Mouse (Mus musculus) limb, embryonic 10.5 days (tissue): Measurements from ENCODE around the gene Gnas. TPM values are rescaled to one million over a fixed set of nuclear protein-coding genes. Genes with fewer than 3 reads are reported as not detected.

Source experiments
- DNase-seq: peaks from one replicate; pipeline ENCODE4 v3.0.0-alpha.2; 2017; ENCODE audit warnings: low spot score
- H3K27ac ChIP-seq: fragments of 300-500 bp; sonication (generic); 2 replicates; pipeline ENCODE4 v1.5.1; 2016; ENCODE audit warnings: mild to moderate bottlenecking
- H3K27me3 ChIP-seq: fragments of 300-500 bp; sonication (generic); 2 replicates; pipeline ENCODE4 v1.6.1; 2016; ENCODE audit warnings: low read depth, mild to moderate bottlenecking; ENCODE audit not compliant: poor library complexity, severe bottlenecking
- H3K36me3 ChIP-seq: fragments of 300-500 bp; sonication (generic); 2 replicates; pipeline ENCODE4 v1.6.1; 2016; ENCODE audit warnings: mild to moderate bottlenecking, moderate library complexity
- H3K4me1 ChIP-seq: fragments of 300-500 bp; sonication (generic); 2 replicates; pipeline ENCODE4 v1.6.1; 2016
- H3K4me3 ChIP-seq: fragments of 300-500 bp; sonication (generic); 2 replicates; pipeline ENCODE4 v1.5.1; 2016; ENCODE audit warnings: mild to moderate bottlenecking, moderate library complexity
- H3K9me3 ChIP-seq: fragments of 300-500 bp; sonication (generic); replicated peaks from 2 replicates; pipeline ENCODE4 v1.6.1; 2016; ENCODE audit warnings: mild to moderate bottlenecking
- WGBS: fragments of 180-500 bp; shearing (Covaris S2); methylation state at CpG from one replicate; pipeline ENCODE4 v1.1.7; 2016; 5-methylcytosine and 5-hydroxymethylcytosine counted together
- microRNA counts: library from miRNA; unstranded; fragments of <30 nt; microRNA quantifications from one replicate; lab custom pipeline; 2017
- microRNA-seq: library from miRNA; unstranded; fragments of <30 nt; microRNA quantifications from one replicate; pipeline ENCODE4, GENCODE M21; 2017
- polyA plus RNA-seq: library from polyadenylated mRNA; unstranded; fragments of >200 nt; fragmentation: Nextera tagmentation; extraction: Ambion mirVana; gene quantifications from 2 replicates; pipeline ENCODE4 v1.2.1, GENCODE M21; 2016

Gnas gene
- polyA plus RNA-seq, 1 experiment from 2014 or later, result 1,269 TPM

- WGBS, result 90% methylated on average over 4 of the region's 4 CpGs
- Histone ChIP-seq H3K4me3 (no peak overlapping the region), H3K9me3 (no peaks in the 10 kb centered on the region), H3K27me3 (no peaks in the 10 kb centered on the region), H3K27ac (no peak overlapping the region), H3K4me1 (no peaks in the 10 kb centered on the region), H3K36me3 (no peaks in the 10 kb centered on the region)
- DNase-seq, result no peak
These were observed 74.4 kb downstream of the Gnas start for GRCm38 (mm10) chr2:174358516-174358915.

- no peaks in the 10 kb centered on the region for H3K36me3 ChIP-seq
- no peak overlapping the region for H3K4me3 ChIP-seq
- no peaks in the 10 kb centered on the region for H3K4me1 ChIP-seq
- whole genome bisulfite sequencing, result 80% methylated on average over 4 of the region's 4 CpGs
- no peaks in the 10 kb centered on the region for H3K27me3 ChIP-seq
- H3K9me3 ChIP-seq, result no peaks in the 10 kb centered on the region
- no peak overlapping the region for H3K27ac ChIP-seq
- no peak for DNase-seq
These were observed 75.5 kb downstream of the Gnas start for GRCm38 (mm10) chr2:174359656-174360055.

GRCm38 (mm10) chr2:174366571-174366970 lies 82.5 kb downstream of the Gnas start:
- no peak overlapping the region for H3K4me3 ChIP-seq
- H3K27ac ChIP-seq, result no peak overlapping the region
- no peak for DNase-seq
- H3K9me3 ChIP-seq, result no peaks in the 10 kb centered on the region
- H3K27me3 ChIP-seq, result no peaks in the 10 kb centered on the region
- no peaks in the 10 kb centered on the region for H3K4me1 ChIP-seq
- 83% methylated on average over 10 of the region's 10 CpGs for WGBS
- H3K36me3 ChIP-seq, result no peaks in the 10 kb centered on the region

GRCm38 (mm10) chr2:174381021-174381420 lies 96.9 kb downstream of the Gnas start:
- 92% methylated on average over 9 of the region's 9 CpGs for WGBS
- Histone ChIP-seq H3K36me3 (no peaks in the 10 kb centered on the region), H3K27me3 (no peaks in the 10 kb centered on the region), H3K4me3 (no peak overlapping the region), H3K9me3 (no peaks in the 10 kb centered on the region), H3K4me1 (no peaks in the 10 kb centered on the region), H3K27ac (no peak overlapping the region)
- no peak for DNase-seq

GRCm38 (mm10) chr2:174391936-174392335 lies 107.8 kb downstream of the Gnas start:
- Histone ChIP-seq H3K4me3 (no peak overlapping the region), H3K36me3 (no peaks in the 10 kb centered on the region), H3K9me3 (no peaks in the 10 kb centered on the region), H3K27ac (no peak overlapping the region), H3K27me3 (no peaks in the 10 kb centered on the region), H3K4me1 (no peaks in the 10 kb centered on the region)
- WGBS, result 89% methylated on average over 3 of the region's 3 CpGs
- no peak for DNase-seq

- no peaks in the 10 kb centered on the region for H3K36me3 ChIP-seq
- no peak overlapping the region for H3K27ac ChIP-seq
- no peak overlapping the region for H3K4me3 ChIP-seq
- WGBS, result 77% methylated on average over 9 of the region's 9 CpGs
- no peaks in the 10 kb centered on the region for H3K9me3 ChIP-seq
- DNase-seq, result no peak
- no peaks in the 10 kb centered on the region for H3K4me1 ChIP-seq
- no peaks in the 10 kb centered on the region for H3K27me3 ChIP-seq
These were observed 108.4 kb downstream of the Gnas start for GRCm38 (mm10) chr2:174392554-174392953.

GRCm38 (mm10) chr2:174393383-174393782 lies 109.3 kb downstream of the Gnas start:
- Histone ChIP-seq H3K27ac (no peak overlapping the region), H3K4me1 (no peaks in the 10 kb centered on the region), H3K36me3 (no peaks in the 10 kb centered on the region), H3K27me3 (no peaks in the 10 kb centered on the region), H3K9me3 (no peaks in the 10 kb centered on the region), H3K4me3 (no peak overlapping the region)
- WGBS, result 81% methylated on average over 5 of the region's 5 CpGs
- DNase-seq, result no peak

MicroRNAs within 50 kb of the gene (microRNA counts, 519-probe panel; counts per million panel counts)
- microRNA mmu-miR-296-3p (lab: Ali Mortazavi, UCI) (684 counts per million, percentile 72 among the panel's probes with 10 or more counts), microRNA mmu-miR-296-5p (lab: Ali Mortazavi, UCI) (4,106 counts per million, percentile 80 among the panel's probes with 10 or more counts), microRNA mmu-miR-298 (lab: Ali Mortazavi, UCI) (684 counts per million, percentile 72 among the panel's probes with 10 or more counts)

Small RNA genes lying within 50 kb of the gene (microRNA-seq; reads per million reads assigned to microRNA genes)
- gene Gm27591, result not detected
- gene Mir296, result 5,432 reads per million, percentile 91 among the genes with 10 or more reads in this experiment
- gene Mir298, result 5,210 reads per million, percentile 90 among the genes with 10 or more reads in this experiment

Other genes starting within 250 kb of the Gnas start
- gene Stx16, start 208.0 kb upstream of the Gnas start, polyA plus RNA-seq, result 10.0 and 12.4 TPM in 2 replicates
- gene Npepl1, start 174.0 kb upstream of the Gnas start, polyA plus RNA-seq, result 29.7 and 36.2 TPM in 2 replicates
- gene Gm20721, start 62.4 kb downstream of the Gnas start, polyA plus RNA-seq, result 14.9 and 15.2 TPM in 2 replicates
- 193 and 217 TPM in 2 replicates for gene Nelfcd, start 131.5 kb downstream of the Gnas start, polyA plus RNA-seq
- gene Ctsz, start 154.7 kb downstream of the Gnas start, polyA plus RNA-seq, result 105 and 107 TPM in 2 replicates
- 4.8 and 5.0 TPM in 2 replicates for gene Tubb1, start 166.4 kb downstream of the Gnas start, polyA plus RNA-seq
- 527 and 556 TPM in 2 replicates for gene Atp5e, start 179.8 kb downstream of the Gnas start, polyA plus RNA-seq
- gene Prelid3b, start 188.8 kb downstream of the Gnas start, polyA plus RNA-seq, result 125 and 132 TPM in 2 replicates